7 mouse cellular contexts compared by ENCODE assay signal in the genomic region with DNA sequence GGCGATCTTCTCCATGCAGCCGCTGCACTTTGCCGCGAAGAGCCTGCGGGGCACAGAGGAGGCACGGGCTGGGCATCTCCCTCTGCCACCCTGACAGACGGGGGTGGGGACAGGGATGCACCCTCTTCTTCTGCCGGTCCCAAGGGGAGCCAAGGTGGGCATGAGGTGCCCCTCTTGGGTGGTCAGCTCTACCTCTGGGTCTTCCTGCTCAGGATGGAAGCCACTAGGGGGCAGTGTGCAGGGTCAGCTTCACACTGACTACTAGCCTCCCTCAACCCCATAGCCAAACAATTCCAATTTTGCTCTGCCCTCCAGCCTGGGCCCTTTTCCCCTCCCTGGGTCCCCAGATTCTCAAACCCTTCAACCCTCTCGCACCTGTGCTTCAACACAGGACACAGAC.
DNase-seq lines count a peak whose midpoint lies in the region; ATAC-seq and TF ChIP-seq lines count a peak whose summit lies in the region.

No protein-coding gene starts in this region.

- H3K4me3 ChIP-seq in embryonic fibroblast, embryonic 13.5 days (ENCODE audit: insufficient read depth, low read length) = no peak overlapping the region
- no peak overlapping the region for H3K4me3 ChIP-seq in liver, adult 2 months (ENCODE audit: insufficient read depth, low read depth, low read length)
- 0 out of 2 replicates have a peak overlapping the region, but pooled peaks have one; percentile 4 for H3K4me3 ChIP-seq in stomach, embryonic 15.5 days (replicated peaks)

- DNase-seq in left cerebral cortex, postnatal 4 days = peak; percentile 50
- DNase-seq in left cerebral cortex, adult 9 months (ENCODE audit: low spot score in 2 of 2) = no peak
- DNase-seq in adrenal gland, postnatal 36 days = peak; percentile 22 to 41
- DNase-seq in liver, adult 2 months (ENCODE audit: extremely low read depth, low read depth, low spot score) = no peak
- no peak for DNase-seq in layer of hippocampus, postnatal 36 days

- TF ChIP-seq POLR2A in embryonic fibroblast, embryonic 13.5 days (IDR thresholded peaks at IDR 0.05; ENCODE audit: low read depth, low read length) = no peak
- no peak for TF ChIP-seq POLR2A in liver, adult 2 months (IDR thresholded peaks at IDR 0.05; ENCODE audit: extremely low read depth, insufficient read depth, low read length)

- no peak overlapping the region for H3K27ac ChIP-seq in embryonic fibroblast, embryonic 13.5 days (ENCODE audit: insufficient read depth, low read length)
- no peak overlapping the region for H3K27ac ChIP-seq in liver, adult 2 months (replicated peaks; ENCODE audit: insufficient read depth, low read depth, low read length)
- H3K27ac ChIP-seq in stomach, embryonic 15.5 days = no peak overlapping the region

- ATAC-seq in stomach, embryonic 15.5 days (ENCODE audit: insufficient read depth, low FRiP score, low read depth) = no peak

- no peaks in the 10 kb centered on the region for H3K9me3 ChIP-seq in stomach, embryonic 15.5 days

- H3K4me1 ChIP-seq in embryonic fibroblast, embryonic 13.5 days (ENCODE audit: control insufficient read depth, insufficient read depth, low read length) = no peaks in the 10 kb centered on the region
- no peaks in the 10 kb centered on the region for H3K4me1 ChIP-seq in liver, adult 2 months (ENCODE audit: control insufficient read depth, insufficient read depth, low read length)
- no peaks in the 10 kb centered on the region for H3K4me1 ChIP-seq in stomach, embryonic 15.5 days

- no peaks in the 10 kb centered on the region for H3K36me3 ChIP-seq in liver, adult 2 months (ENCODE audit: control insufficient read depth, insufficient read depth, low read length)
- H3K36me3 ChIP-seq in stomach, embryonic 15.5 days = no peaks in the 10 kb centered on the region

- WGBS in liver, adult 2 months = 20% methylated on average over 9 of the region's 9 CpGs
- 13% methylated on average over 9 of the region's 9 CpGs for WGBS in stomach, embryonic 15.5 days

- H3K79me2 ChIP-seq in liver, adult 2 months (ENCODE audit: control insufficient read depth, insufficient read depth, low read length) = no peaks in the 10 kb centered on the region

- no peak overlapping the region for H3K9ac ChIP-seq in liver, adult 2 months (ENCODE audit: low read depth, low read length)
- H3K9ac ChIP-seq in stomach, embryonic 15.5 days = no peak overlapping the region

- TF ChIP-seq CTCF in embryonic fibroblast, embryonic 13.5 days (IDR thresholded peaks at IDR 0.05; ENCODE audit: borderline replicate concordance, insufficient read depth, low read length) = peak; percentile 67
- peak; percentile 66 for TF ChIP-seq CTCF in liver, adult 2 months (IDR thresholded peaks at IDR 0.05; ENCODE audit: low read depth, low read length)

- no peaks in the 10 kb centered on the region for H3K27me3 ChIP-seq in liver, adult 2 months (ENCODE audit: control insufficient read depth, insufficient read depth, low read length)
- H3K27me3 ChIP-seq in stomach, embryonic 15.5 days (replicated peaks) = peaks cover 50% of the 10 kb centered on the region

- peak overlapping the region; percentile 6; the same call in 1 of the 2 replicates for H3K4me2 ChIP-seq in stomach, embryonic 15.5 days

- intact Hi-C loops in left cerebral cortex, postnatal 4 days (cut with DNase I) = no loop called here

Comparison
In these comparisons a context has a peak if more than half of its experiments do, and no peak if none do; other contexts are left out.
1. DNase-seq: peak in left cerebral cortex, postnatal 4 days (single experiment) and adrenal gland, postnatal 36 days (2 of 2); none in left cerebral cortex, adult 9 months (0 of 2), liver, adult 2 months (single experiment) and layer of hippocampus, postnatal 36 days (0 of 2).